Mouse (Mus musculus): ENCODE measurements at regions not wholly inside any gene's neighbourhood (a gene's known extent, or its start where the extent isn't known, plus 50 kb on each side); places are given as distances from the start of the nearest gene placed in this dataset.

GRCm38 (mm10) chr14:33691690-33692089 is 102.7 kb downstream of the Ptpn20 start:
- H3K27me3 ChIP-seq (replicated peaks; ENCODE audit: control insufficient read depth, insufficient read depth, low read length): no peaks in the 10 kb centered on the region
- H3K27ac ChIP-seq (ENCODE audit: low read depth, low read length): no peak overlapping the region
- H3K4me1 ChIP-seq (ENCODE audit: control insufficient read depth, insufficient read depth, low read depth, low read length): no peaks in the 10 kb centered on the region
- WGBS: 23% methylated on average over 2 of the region's 2 CpGs
- ATAC-seq: peak; percentile 69
- no peaks in the 10 kb centered on the region for H3K36me3 ChIP-seq (ENCODE audit: control insufficient read depth, insufficient read depth, low read length)
- no peak overlapping the region for H3K9ac ChIP-seq (ENCODE audit: low read depth, low read length)
- H3K9me3 ChIP-seq (ENCODE audit: control insufficient read depth, low read length): no peaks in the 10 kb centered on the region
- H3K4me2 ChIP-seq (ENCODE audit: low read length): no peak overlapping the region
- no peak overlapping the region for H3K4me3 ChIP-seq (ENCODE audit: low read length)

GRCm38 (mm10) chr14:33694224-33694623 is 105.2 kb downstream of the Ptpn20 start:
- Histone ChIP-seq H3K9me3 (ENCODE audit: control insufficient read depth, low read length) (no peaks in the 10 kb centered on the region), H3K27ac (ENCODE audit: low read depth, low read length) (no peak overlapping the region), H3K36me3 (ENCODE audit: control insufficient read depth, insufficient read depth, low read length) (no peaks in the 10 kb centered on the region), H3K4me3 (ENCODE audit: low read length) (no peak overlapping the region), H3K4me1 (ENCODE audit: control insufficient read depth, insufficient read depth, low read depth, low read length) (no peaks in the 10 kb centered on the region), H3K27me3 (replicated peaks; ENCODE audit: control insufficient read depth, insufficient read depth, low read length) (no peaks in the 10 kb centered on the region), H3K9ac (ENCODE audit: low read depth, low read length) (no peak overlapping the region), H3K4me2 (ENCODE audit: low read length) (no peak overlapping the region)
- ATAC-seq: peak; percentile 82
- WGBS: 42% methylated on average over 2 of the region's 2 CpGs

- Histone ChIP-seq H3K4me3 (ENCODE audit: low read length) (no peak overlapping the region), H3K27ac (ENCODE audit: low read depth, low read length) (no peak overlapping the region), H3K36me3 (ENCODE audit: control insufficient read depth, insufficient read depth, low read length) (no peaks in the 10 kb centered on the region), H3K9ac (ENCODE audit: low read depth, low read length) (no peak overlapping the region), H3K27me3 (replicated peaks; ENCODE audit: control insufficient read depth, insufficient read depth, low read length) (no peaks in the 10 kb centered on the region), H3K4me2 (ENCODE audit: low read length) (no peak overlapping the region), H3K4me1 (ENCODE audit: control insufficient read depth, insufficient read depth, low read depth, low read length) (no peaks in the 10 kb centered on the region), H3K9me3 (ENCODE audit: control insufficient read depth, low read length) (no peaks in the 10 kb centered on the region)
- peak; percentile 40 for ATAC-seq
- WGBS: 17% methylated on average over 8 of the region's 8 CpGs
These were observed 106.5 kb downstream of the Ptpn20 start for GRCm38 (mm10) chr14:33695362-33695982.

GRCm38 (mm10) chr14:33696817-33697216 is 107.8 kb downstream of the Ptpn20 start:
- H3K4me3 ChIP-seq (ENCODE audit: low read length): no peak overlapping the region
- no peaks in the 10 kb centered on the region for H3K36me3 ChIP-seq (ENCODE audit: control insufficient read depth, insufficient read depth, low read length)
- no peak overlapping the region for H3K4me2 ChIP-seq (ENCODE audit: low read length)
- no peak overlapping the region for H3K27ac ChIP-seq (ENCODE audit: low read depth, low read length)
- no peak overlapping the region for H3K9ac ChIP-seq (ENCODE audit: low read depth, low read length)
- H3K9me3 ChIP-seq (ENCODE audit: control insufficient read depth, low read length): no peaks in the 10 kb centered on the region
- no peak for ATAC-seq
- H3K27me3 ChIP-seq (replicated peaks; ENCODE audit: control insufficient read depth, insufficient read depth, low read length): no peaks in the 10 kb centered on the region
- no peaks in the 10 kb centered on the region for H3K4me1 ChIP-seq (ENCODE audit: control insufficient read depth, insufficient read depth, low read depth, low read length)
- WGBS: 72% methylated on average over 3 of the region's 3 CpGs

- H3K27me3 ChIP-seq (replicated peaks; ENCODE audit: control insufficient read depth, insufficient read depth, low read length): no peaks in the 10 kb centered on the region
- 85% methylated on average over 13 of the region's 13 CpGs for WGBS
- H3K4me3 ChIP-seq (ENCODE audit: low read length): no peak overlapping the region
- no peaks in the 10 kb centered on the region for H3K9me3 ChIP-seq (ENCODE audit: control insufficient read depth, low read length)
- H3K36me3 ChIP-seq (ENCODE audit: control insufficient read depth, insufficient read depth, low read length): no peaks in the 10 kb centered on the region
- no peak overlapping the region for H3K4me2 ChIP-seq (ENCODE audit: low read length)
- H3K9ac ChIP-seq (ENCODE audit: low read depth, low read length): no peak overlapping the region
- no peak for ATAC-seq
- no peak overlapping the region for H3K27ac ChIP-seq (ENCODE audit: low read depth, low read length)
- H3K4me1 ChIP-seq (ENCODE audit: control insufficient read depth, insufficient read depth, low read depth, low read length): no peaks in the 10 kb centered on the region
These were observed 110.9 kb downstream of the Ptpn20 start for GRCm38 (mm10) chr14:33699777-33700438.

- Histone ChIP-seq H3K27ac (ENCODE audit: low read depth, low read length) (no peak overlapping the region), H3K4me2 (ENCODE audit: low read length) (no peak overlapping the region), H3K36me3 (ENCODE audit: control insufficient read depth, insufficient read depth, low read length) (no peaks in the 10 kb centered on the region), H3K27me3 (replicated peaks; ENCODE audit: control insufficient read depth, insufficient read depth, low read length) (no peaks in the 10 kb centered on the region), H3K9ac (ENCODE audit: low read depth, low read length) (no peak overlapping the region), H3K4me3 (ENCODE audit: low read length) (no peak overlapping the region), H3K9me3 (ENCODE audit: control insufficient read depth, low read length) (no peaks in the 10 kb centered on the region; the same call in 1 of the 2 replicates), H3K4me1 (ENCODE audit: control insufficient read depth, insufficient read depth, low read depth, low read length) (no peaks in the 10 kb centered on the region)
- no peak for ATAC-seq
- 36% methylated on average over 6 of the region's 6 CpGs for WGBS
These were observed 118.8 kb downstream of the Ptpn20 start for GRCm38 (mm10) chr14:33707661-33708297.

- H3K9ac ChIP-seq (ENCODE audit: low read depth, low read length): no peak overlapping the region
- H3K4me2 ChIP-seq (ENCODE audit: low read length): no peak overlapping the region
- whole genome bisulfite sequencing: 82% methylated on average over 4 of the region's 4 CpGs
- H3K27ac ChIP-seq (ENCODE audit: low read depth, low read length): no peak overlapping the region
- H3K27me3 ChIP-seq (replicated peaks; ENCODE audit: control insufficient read depth, insufficient read depth, low read length): no peaks in the 10 kb centered on the region
- no peak overlapping the region for H3K4me3 ChIP-seq (ENCODE audit: low read length)
- no peaks in the 10 kb centered on the region for H3K36me3 ChIP-seq (ENCODE audit: control insufficient read depth, insufficient read depth, low read length)
- no peak for ATAC-seq
- H3K4me1 ChIP-seq (ENCODE audit: control insufficient read depth, insufficient read depth, low read depth, low read length): no peaks in the 10 kb centered on the region
- H3K9me3 ChIP-seq (ENCODE audit: control insufficient read depth, low read length): no peaks in the 10 kb centered on the region; the same call in 1 of the 2 replicates
These were observed 119.3 kb downstream of the Ptpn20 start for GRCm38 (mm10) chr14:33708298-33708665.

GRCm38 (mm10) chr14:33712458-33712857 is 123.5 kb downstream of the Ptpn20 start:
- ATAC-seq: no peak

GRCm38 (mm10) chr14:33719651-33720050 is 130.6 kb downstream of the Ptpn20 start:
- Histone ChIP-seq H3K27me3 (replicated peaks; ENCODE audit: control insufficient read depth, insufficient read depth, low read length) (no peaks in the 10 kb centered on the region), H3K9me3 (ENCODE audit: control insufficient read depth, low read length) (no peaks in the 10 kb centered on the region), H3K27ac (ENCODE audit: low read depth, low read length) (no peak overlapping the region), H3K4me2 (ENCODE audit: low read length) (no peak overlapping the region), H3K36me3 (ENCODE audit: control insufficient read depth, insufficient read depth, low read length) (no peaks in the 10 kb centered on the region), H3K4me1 (ENCODE audit: control insufficient read depth, insufficient read depth, low read depth, low read length) (no peaks in the 10 kb centered on the region), H3K9ac (ENCODE audit: low read depth, low read length) (no peak overlapping the region), H3K4me3 (ENCODE audit: low read length) (no peak overlapping the region)
- ATAC-seq: no peak
- 85% methylated on average over 6 of the region's 6 CpGs for WGBS

More at GRCm38 (mm10) chr14:33712458-33712857, 123.5 kb downstream of the Ptpn20 start:
- no peak overlapping the region for H3K9ac ChIP-seq (ENCODE audit: low read depth, low read length)
- no peak overlapping the region for H3K4me3 ChIP-seq (ENCODE audit: low read length)
- whole genome bisulfite sequencing: 100% methylated on average over 1 of the region's 1 CpGs
- no peaks in the 10 kb centered on the region for H3K4me1 ChIP-seq (ENCODE audit: control insufficient read depth, insufficient read depth, low read depth, low read length)
- no peak overlapping the region for H3K4me2 ChIP-seq (ENCODE audit: low read length)
- H3K27me3 ChIP-seq (replicated peaks; ENCODE audit: control insufficient read depth, insufficient read depth, low read length): no peaks in the 10 kb centered on the region
- no peaks in the 10 kb centered on the region; the same call in 1 of the 2 replicates for H3K9me3 ChIP-seq (ENCODE audit: control insufficient read depth, low read length)
- no peak overlapping the region for H3K27ac ChIP-seq (ENCODE audit: low read depth, low read length)
- no peaks in the 10 kb centered on the region for H3K36me3 ChIP-seq (ENCODE audit: control insufficient read depth, insufficient read depth, low read length)
